Mouse (Mus musculus) intestine, embryonic 16.5 days (tissue): ENCODE measurements around the gene Gm1123. TPM values are rescaled to one million over a fixed set of nuclear protein-coding genes. Genes with fewer than 3 reads are reported as not detected.
A peak's percentile ranks its signal among the peaks of the same experiment; 100 is the strongest.

Source experiments
- ATAC-seq: fragments of 200-750 bp; cut with Nextera tagmentation; 2 replicates; pipeline ENCODE4 v1.8.0; 2017; ENCODE audit warnings: moderate TSS enrichment, moderate library complexity
- H3K27ac ChIP-seq: fragments of 300-500 bp; sonication (generic); 2 replicates; pipeline ENCODE4 v1.5.1; 2014; ENCODE audit warnings: mild to moderate bottlenecking, low read length
- H3K27me3 ChIP-seq: fragments of 300-500 bp; sonication (generic); replicated peaks from 2 replicates; pipeline ENCODE4 v1.6.1; 2014; ENCODE audit warnings: low read length, control low read depth, mixed read lengths; ENCODE audit not compliant: control insufficient read depth, insufficient read depth
- H3K36me3 ChIP-seq: fragments of 300-500 bp; sonication (generic); 2 replicates; pipeline ENCODE4 v1.6.1; 2014; ENCODE audit warnings: low read length, control low read depth; ENCODE audit not compliant: control insufficient read depth, insufficient read depth
- H3K4me1 ChIP-seq: fragments of 300-500 bp; sonication (generic); 2 replicates; pipeline ENCODE4 v1.6.1; 2014; ENCODE audit warnings: low read length, control low read depth, mixed read lengths; ENCODE audit not compliant: control insufficient read depth, insufficient read depth
- H3K4me2 ChIP-seq: fragments of 300-500 bp; sonication (generic); 2 replicates; pipeline ENCODE4 v1.6.1; 2014; ENCODE audit warnings: low read depth, low read length, control low read depth
- H3K4me3 ChIP-seq: fragments of 300-500 bp; sonication (generic); 2 replicates; pipeline ENCODE4 v1.5.1; 2014; ENCODE audit warnings: mild to moderate bottlenecking, low read length
- H3K9ac ChIP-seq: fragments of 300-500 bp; sonication (generic); 2 replicates; pipeline ENCODE4 v1.6.1; 2014; ENCODE audit warnings: low read depth, low read length
- H3K9me3 ChIP-seq: fragments of 300-500 bp; sonication (generic); 2 replicates; pipeline ENCODE4 v1.6.1; 2016; ENCODE audit warnings: low read length, control low read depth; ENCODE audit not compliant: control insufficient read depth
- WGBS: fragments of 180-500 bp; shearing (Covaris S2); extraction: QIAGEN DNeasy Blood & Tissue Kit; methylation state at CpG from one replicate; pipeline ENCODE4 v1.1.7; 2014; 5-methylcytosine and 5-hydroxymethylcytosine counted together
- polyA plus RNA-seq: library from polyadenylated mRNA; unstranded; fragments of >200 nt; fragmentation: Nextera tagmentation; extraction: Ambion mirVana; gene quantifications from 2 replicates; pipeline ENCODE4 v1.2.1, GENCODE M21; 2015

The Gm1123 gene
- polyA plus RNA-seq, 1 experiment from 2014 or later, result 33.1 TPM

DNA sequence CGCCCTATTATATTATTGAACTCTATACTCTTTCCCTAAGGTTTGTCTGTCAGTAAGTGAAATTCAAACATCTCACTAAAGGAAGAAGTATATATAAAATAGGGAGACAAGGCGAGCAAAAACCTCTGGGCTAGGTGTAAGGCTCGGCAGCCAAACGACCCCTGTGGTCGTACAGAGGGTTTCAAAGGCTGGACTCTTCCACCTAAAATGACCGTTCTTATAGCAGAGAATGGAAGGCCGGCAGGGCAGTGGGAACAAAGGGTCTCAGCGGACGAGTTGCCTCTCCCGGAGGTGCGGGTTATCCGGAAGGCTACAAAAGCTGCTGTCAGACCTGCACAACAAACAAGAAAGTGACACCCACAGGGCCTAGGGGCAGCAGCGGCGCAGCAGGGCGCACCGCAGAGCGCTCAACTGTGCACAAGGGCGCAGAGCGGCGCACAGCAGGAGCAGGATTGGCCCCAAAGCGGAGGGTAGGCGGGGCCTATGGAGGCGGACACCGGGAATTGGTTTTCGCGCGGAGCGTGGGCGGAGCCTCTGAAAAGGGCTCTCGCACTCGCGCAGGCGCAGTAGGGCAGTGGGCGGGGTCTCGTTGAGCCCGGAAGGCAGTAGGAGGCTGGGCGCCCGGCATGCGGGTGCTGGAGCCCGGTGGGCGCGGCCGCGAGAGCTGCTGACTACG lies 49.6 kb downstream of the Gm1123 start, which contains the start of gene Faim:
Faim (plus strand) TSS at position 574 of the 676 bp plus-strand sequence.
- Histone ChIP-seq H3K27ac (no peak within 1 kb of the TSS), H3K4me3 (peak within 1 kb of the TSS; percentile 86), H3K9me3 (no peaks in the 10 kb centered on the region), H3K9ac (peak within 1 kb of the TSS; percentile 81), H3K36me3 (no peaks in the 10 kb centered on the region), H3K27me3 (no peaks in the 10 kb centered on the region), H3K4me1 (peaks cover 4% of the 10 kb centered on the region; the same call in 1 of the 2 replicates), H3K4me2 (peak within 1 kb of the TSS; percentile 89)
- 1% methylated on average over 45 of the region's 45 CpGs for WGBS
- peak; percentile 100 for ATAC-seq

DNA sequence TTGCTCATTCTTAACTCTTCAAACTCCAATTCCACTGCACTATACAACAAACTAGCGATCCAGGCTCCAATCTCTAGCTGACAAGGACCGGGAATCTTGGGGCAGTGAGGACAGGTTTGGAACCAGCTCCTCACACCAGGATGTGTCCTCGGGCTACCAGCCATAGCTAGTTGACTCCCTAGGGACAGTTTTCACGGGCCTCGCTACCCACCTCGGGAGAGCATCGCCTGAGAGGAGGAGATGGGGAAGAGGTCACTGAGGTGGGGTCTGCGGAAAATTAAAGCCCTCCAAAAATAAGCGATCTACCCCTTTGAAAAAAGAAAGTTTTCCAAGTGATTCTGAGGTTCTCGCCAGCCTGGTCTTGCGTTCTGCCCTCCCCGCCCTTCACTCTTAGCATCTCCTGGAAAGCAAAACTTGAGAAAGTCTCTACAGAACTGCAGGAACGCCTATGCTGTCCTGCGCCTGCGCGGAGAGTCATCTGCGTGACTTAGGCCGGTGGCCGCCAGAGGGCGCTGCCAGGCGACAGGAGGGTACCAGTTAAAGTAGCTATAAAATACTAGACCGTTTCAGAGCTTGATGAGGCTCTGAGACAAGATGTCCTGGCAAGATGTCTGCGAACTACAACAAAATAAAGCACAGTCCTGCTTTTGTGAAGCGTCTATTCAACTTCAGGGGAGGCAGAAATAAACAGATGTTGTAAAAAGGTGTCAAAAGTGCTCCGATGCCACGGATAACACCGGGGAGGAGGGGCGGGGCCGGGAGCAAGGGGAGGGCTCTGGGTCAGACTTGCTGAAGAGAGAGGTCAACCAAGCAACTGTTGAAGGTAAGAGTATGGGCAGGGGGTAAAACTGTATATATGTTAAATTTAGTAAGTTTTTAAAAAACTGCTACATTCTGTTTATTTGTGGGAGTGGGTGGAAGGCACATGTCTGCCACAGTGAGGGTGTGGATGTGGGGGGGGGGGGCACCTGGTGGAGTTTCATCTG lies 55.8 kb downstream of the Gm1123 start:
- peak overlapping the region; percentile 41 for H3K4me2 ChIP-seq
- peaks cover 12% of the 10 kb centered on the region for H3K27me3 ChIP-seq
- no peak overlapping the region for H3K27ac ChIP-seq
- 0 out of 2 replicates have a peak overlapping the region, but pooled peaks have one; percentile 3 for H3K9ac ChIP-seq
- 5% methylated on average over 29 of the region's 29 CpGs for WGBS
- no peaks in the 10 kb centered on the region for H3K9me3 ChIP-seq
- 0 out of 2 replicates have a peak, but pooled peaks cover 2% of the 10 kb centered on the region for H3K4me1 ChIP-seq
- peak; percentile 78 for ATAC-seq
- peak overlapping the region; percentile 24 for H3K4me3 ChIP-seq
- H3K36me3 ChIP-seq, result no peaks in the 10 kb centered on the region

DNA sequence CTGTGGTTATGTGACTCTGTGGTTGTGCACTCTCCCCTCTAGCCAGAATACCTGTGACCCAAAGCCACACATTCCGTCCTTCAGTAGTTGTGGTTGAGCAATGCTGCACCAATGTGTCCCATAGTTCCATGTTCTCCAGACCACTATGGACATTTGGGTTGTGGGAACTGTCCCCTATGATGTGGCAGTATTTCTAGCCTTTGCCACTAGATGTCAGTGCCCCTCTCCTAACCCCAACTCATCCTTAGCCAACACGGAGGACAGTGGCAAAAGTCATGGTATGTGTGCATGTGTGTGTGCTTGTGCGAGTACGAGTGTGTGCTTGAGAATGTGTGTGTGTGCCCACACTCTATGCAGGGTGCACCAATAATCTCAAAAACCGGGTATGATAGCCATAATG lies 59.0 kb downstream of the Gm1123 start:
- H3K9me3 ChIP-seq, result no peaks in the 10 kb centered on the region
- no peaks in the 10 kb centered on the region for H3K36me3 ChIP-seq
- H3K9ac ChIP-seq, result no peak overlapping the region
- 0 out of 2 replicates have a peak, but pooled peaks have one; percentile 11 for ATAC-seq
- peaks cover 8% of the 10 kb centered on the region for H3K4me1 ChIP-seq
- H3K4me2 ChIP-seq, result no peak overlapping the region
- peaks cover 38% of the 10 kb centered on the region for H3K27me3 ChIP-seq
- no peak overlapping the region for H3K27ac ChIP-seq
- H3K4me3 ChIP-seq, result no peak overlapping the region
- WGBS, result 48% methylated on average over 5 of the region's 5 CpGs

DNA sequence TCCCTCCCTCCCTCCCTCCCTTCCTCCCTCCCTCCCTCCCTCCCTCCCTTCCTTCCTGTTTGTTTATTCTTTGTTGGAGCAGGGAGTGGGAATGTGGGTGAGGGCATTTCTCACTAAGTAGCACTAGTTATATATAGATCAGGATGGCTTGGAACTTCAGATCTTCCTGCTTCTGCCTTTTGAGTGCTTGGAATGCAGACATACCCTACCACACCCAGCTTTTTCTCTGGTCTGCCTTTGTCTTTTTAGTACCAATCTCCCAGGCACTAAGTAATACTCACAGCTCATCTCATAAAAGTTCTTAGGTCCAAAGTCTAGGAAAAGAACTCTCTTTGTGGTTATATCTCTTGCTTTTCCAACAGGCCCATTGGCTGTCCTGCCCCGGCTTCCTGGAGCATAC lies 59.4 kb downstream of the Gm1123 start:
- Histone ChIP-seq H3K4me1 (peaks cover 8% of the 10 kb centered on the region), H3K27ac (no peak overlapping the region), H3K4me3 (no peak overlapping the region), H3K27me3 (peaks cover 41% of the 10 kb centered on the region), H3K36me3 (no peaks in the 10 kb centered on the region), H3K4me2 (no peak overlapping the region), H3K9ac (no peak overlapping the region), H3K9me3 (no peaks in the 10 kb centered on the region)
- WGBS, result 79% methylated on average over 1 of the region's 1 CpGs
- no peak; the same call in 1 of the 2 replicates for ATAC-seq

DNA sequence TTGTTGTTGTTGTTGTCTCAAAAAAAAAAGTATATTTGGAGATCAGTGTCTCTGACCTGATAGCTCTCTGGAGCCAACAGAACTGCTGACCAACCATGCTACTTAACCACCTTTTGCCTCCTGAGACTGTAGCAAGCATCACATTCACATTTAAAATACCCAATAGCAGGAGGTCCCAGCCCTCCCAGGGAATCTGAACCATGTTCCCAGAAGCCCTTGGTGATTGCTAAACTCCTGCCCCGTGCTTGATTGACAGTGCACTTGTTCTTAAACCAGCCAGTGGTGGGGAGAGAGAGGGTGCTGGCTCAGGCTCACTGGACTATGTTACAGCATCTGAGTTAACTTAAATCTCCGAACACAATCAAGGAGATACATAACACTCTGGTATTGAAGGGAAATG lies 60.6 kb downstream of the Gm1123 start:
- Histone ChIP-seq H3K4me1 (peaks cover 8% of the 10 kb centered on the region), H3K9ac (no peak overlapping the region), H3K4me3 (no peak overlapping the region), H3K4me2 (no peak overlapping the region), H3K27me3 (peaks cover 53% of the 10 kb centered on the region), H3K9me3 (peaks cover 3% of the 10 kb centered on the region; the same call in 1 of the 2 replicates), H3K27ac (no peak overlapping the region), H3K36me3 (no peaks in the 10 kb centered on the region)
- 39% methylated on average over 2 of the region's 2 CpGs for WGBS
- ATAC-seq, result no peak

DNA sequence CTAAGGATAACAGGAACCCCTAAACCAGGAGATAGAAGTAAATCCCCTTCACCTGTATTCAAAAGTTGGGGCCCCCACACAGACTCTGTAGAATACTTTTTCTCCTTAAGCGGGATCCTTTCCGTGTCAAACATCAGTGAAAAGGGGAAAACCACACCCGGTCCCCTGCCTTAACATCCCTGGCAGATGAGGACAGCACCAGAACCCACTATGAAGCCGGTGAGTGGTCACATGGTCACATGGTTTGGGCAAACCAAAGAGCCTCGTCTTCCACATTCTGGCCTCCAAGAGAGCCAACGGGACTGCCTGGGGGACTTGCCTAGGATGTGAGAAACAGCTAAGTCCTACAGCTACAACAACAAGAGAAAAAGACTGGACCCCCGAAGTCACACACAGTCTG lies 62.0 kb downstream of the Gm1123 start:
- Histone ChIP-seq H3K4me3 (peak overlapping the region; percentile 43; the same call in 1 of the 2 replicates), H3K9ac (no peak overlapping the region), H3K36me3 (no peaks in the 10 kb centered on the region), H3K27me3 (peaks cover 61% of the 10 kb centered on the region), H3K27ac (no peak overlapping the region), H3K9me3 (peaks cover 3% of the 10 kb centered on the region; the same call in 1 of the 2 replicates), H3K4me2 (peak overlapping the region; percentile 68), H3K4me1 (peaks cover 6% of the 10 kb centered on the region)
- ATAC-seq, result no peak
- WGBS, result 5% methylated on average over 7 of the region's 7 CpGs

DNA sequence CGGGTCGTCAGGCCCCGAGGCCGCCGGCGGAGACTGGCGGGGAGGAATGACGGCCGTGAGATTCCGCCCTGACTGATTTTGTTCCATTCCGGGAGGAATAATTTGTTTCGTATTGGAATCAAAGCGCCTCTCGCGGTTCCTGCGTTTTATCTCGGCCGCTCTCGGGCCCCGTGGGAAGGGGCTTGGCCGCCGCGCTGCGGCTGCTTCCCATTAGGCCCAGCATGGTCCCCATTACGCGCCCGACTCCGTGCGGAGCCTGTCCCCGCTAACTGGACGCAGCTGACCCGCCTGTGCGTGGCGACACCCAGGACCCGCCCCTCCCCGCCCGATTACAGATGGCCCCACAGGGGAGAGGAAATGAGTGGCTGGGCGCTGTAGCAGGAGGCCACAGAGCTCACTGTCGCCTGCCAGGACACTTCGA lies 62.4 kb downstream of the Gm1123 start:
- Histone ChIP-seq H3K4me3 (peak overlapping the region; percentile 43), H3K4me1 (peaks cover 6% of the 10 kb centered on the region), H3K9ac (peak overlapping the region; percentile 33; the same call in 1 of the 2 replicates), H3K9me3 (peaks cover 3% of the 10 kb centered on the region; the same call in 1 of the 2 replicates), H3K27ac (no peak overlapping the region), H3K36me3 (no peaks in the 10 kb centered on the region), H3K27me3 (peaks cover 61% of the 10 kb centered on the region), H3K4me2 (peak overlapping the region; percentile 68)
- ATAC-seq, result peak; percentile 74; the same call in 1 of the 2 replicates
- WGBS, result under 1% methylated on average over 40 of the region's 40 CpGs

DNA sequence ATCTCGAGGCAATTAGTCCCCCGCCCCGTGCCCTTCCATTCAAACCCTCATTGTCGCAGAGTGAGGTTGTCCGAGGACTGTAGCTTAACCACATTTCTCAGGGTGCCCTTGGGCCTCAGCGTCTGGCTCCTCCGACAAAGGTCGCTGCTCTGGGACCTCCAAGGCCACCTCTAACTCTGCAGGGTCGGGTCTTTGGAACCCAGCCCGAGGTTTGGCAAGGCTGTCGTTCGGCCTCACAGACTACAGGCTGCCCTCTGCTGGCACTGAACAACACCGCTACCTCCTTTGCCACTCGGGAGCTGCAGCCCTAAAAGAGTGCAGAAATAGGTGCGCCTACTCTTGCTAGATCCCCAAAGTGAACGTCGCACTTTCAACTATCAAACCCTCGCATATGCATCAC lies 70.4 kb downstream of the Gm1123 start:
- Histone ChIP-seq H3K4me3 (no peak overlapping the region), H3K4me1 (peaks cover 3% of the 10 kb centered on the region; the same call in 1 of the 2 replicates), H3K36me3 (no peaks in the 10 kb centered on the region), H3K4me2 (no peak overlapping the region), H3K9me3 (no peaks in the 10 kb centered on the region), H3K27me3 (peaks cover 77% of the 10 kb centered on the region), H3K27ac (no peak overlapping the region), H3K9ac (no peak overlapping the region)
- WGBS, result 2% methylated on average over 18 of the region's 18 CpGs
- ATAC-seq, result peak; percentile 40; the same call in 1 of the 2 replicates

DNA sequence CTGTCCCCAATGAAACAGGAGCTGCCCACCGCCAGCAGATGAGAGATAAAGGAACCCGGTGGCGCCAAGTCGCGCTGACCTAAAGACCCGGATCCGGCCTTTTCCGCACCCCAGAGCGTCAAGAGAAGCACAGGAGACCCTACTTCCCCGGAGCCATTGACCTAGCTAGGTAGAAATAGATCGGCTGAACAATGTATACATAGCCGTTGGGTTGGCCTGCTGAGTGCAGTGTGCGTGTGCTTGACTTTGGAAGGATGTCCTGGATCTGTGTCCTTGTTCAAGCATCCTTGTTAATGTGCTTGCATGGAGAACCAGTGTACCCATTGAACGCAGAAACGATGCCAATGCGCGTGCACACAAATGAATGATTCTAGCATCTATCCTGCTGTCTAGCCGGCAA lies 71.9 kb downstream of the Gm1123 start:
- Histone ChIP-seq H3K4me2 (no peak overlapping the region), H3K4me1 (peaks cover 3% of the 10 kb centered on the region; the same call in 1 of the 2 replicates), H3K36me3 (no peaks in the 10 kb centered on the region), H3K9ac (no peak overlapping the region), H3K4me3 (no peak overlapping the region), H3K27me3 (peaks cover 81% of the 10 kb centered on the region), H3K9me3 (no peaks in the 10 kb centered on the region), H3K27ac (no peak overlapping the region)
- ATAC-seq, result no peak
- WGBS, result 7% methylated on average over 18 of the region's 18 CpGs
